Mouse (Mus musculus) limb, embryonic 10.5 days (tissue): ENCODE data around the gene Pde4d. TPM values are rescaled to one million over a fixed set of nuclear protein-coding genes. Genes with fewer than 3 reads are reported as not detected.

Source experiments
- DNase-seq: peaks from one replicate; pipeline ENCODE4 v3.0.0-alpha.2; 2017; ENCODE audit warnings: low spot score
- H3K27ac ChIP-seq: fragments of 300-500 bp; sonication (generic); 2 replicates; pipeline ENCODE4 v1.5.1; 2016; ENCODE audit warnings: mild to moderate bottlenecking
- H3K27me3 ChIP-seq: fragments of 300-500 bp; sonication (generic); 2 replicates; pipeline ENCODE4 v1.6.1; 2016; ENCODE audit warnings: low read depth, mild to moderate bottlenecking; ENCODE audit not compliant: poor library complexity, severe bottlenecking
- H3K36me3 ChIP-seq: fragments of 300-500 bp; sonication (generic); 2 replicates; pipeline ENCODE4 v1.6.1; 2016; ENCODE audit warnings: mild to moderate bottlenecking, moderate library complexity
- H3K4me1 ChIP-seq: fragments of 300-500 bp; sonication (generic); 2 replicates; pipeline ENCODE4 v1.6.1; 2016
- H3K4me3 ChIP-seq: fragments of 300-500 bp; sonication (generic); 2 replicates; pipeline ENCODE4 v1.5.1; 2016; ENCODE audit warnings: mild to moderate bottlenecking, moderate library complexity
- H3K9me3 ChIP-seq: fragments of 300-500 bp; sonication (generic); replicated peaks from 2 replicates; pipeline ENCODE4 v1.6.1; 2016; ENCODE audit warnings: mild to moderate bottlenecking
- WGBS: fragments of 180-500 bp; shearing (Covaris S2); methylation state at CpG from one replicate; pipeline ENCODE4 v1.1.7; 2016; 5-methylcytosine and 5-hydroxymethylcytosine counted together
- polyA plus RNA-seq: library from polyadenylated mRNA; unstranded; fragments of >200 nt; fragmentation: Nextera tagmentation; extraction: Ambion mirVana; gene quantifications from 2 replicates; pipeline ENCODE4 v1.2.1, GENCODE M21; 2016

Pde4d gene
- polyA plus RNA-seq, 1 experiment from 2014 or later, result 24.3 TPM

- H3K36me3 ChIP-seq, result no peaks in the 10 kb centered on the region
- no peak overlapping the region for H3K27ac ChIP-seq
- DNase-seq, result no peak
- no peak overlapping the region for H3K4me3 ChIP-seq
- 92% methylated on average over 3 of the region's 3 CpGs for WGBS
- peaks cover 18% of the 10 kb centered on the region for H3K4me1 ChIP-seq
- no peaks in the 10 kb centered on the region for H3K27me3 ChIP-seq
- no peaks in the 10 kb centered on the region for H3K9me3 ChIP-seq
These were observed 91.7 kb downstream of the Pde4d start for GRCm38 (mm10) chr13:108541488-108541887.

GRCm38 (mm10) chr13:108542342-108542761, 92.6 kb downstream of the Pde4d start:
- no peak for DNase-seq
- H3K4me3 ChIP-seq, result no peak overlapping the region
- WGBS, result 94% methylated on average over 5 of the region's 5 CpGs

GRCm38 (mm10) chr13:108552288-108552687, 102.5 kb downstream of the Pde4d start:
- H3K4me3 ChIP-seq, result no peak overlapping the region
- no peak overlapping the region for H3K27ac ChIP-seq
- no peaks in the 10 kb centered on the region for H3K27me3 ChIP-seq
- no peaks in the 10 kb centered on the region for H3K36me3 ChIP-seq
- H3K9me3 ChIP-seq, result no peaks in the 10 kb centered on the region
- WGBS, result 85% methylated on average over 5 of the region's 5 CpGs
- H3K4me1 ChIP-seq, result 0 out of 2 replicates have a peak, but pooled peaks cover 2% of the 10 kb centered on the region
- no peak for DNase-seq

More at GRCm38 (mm10) chr13:108542342-108542761, 92.6 kb downstream of the Pde4d start:
- Histone ChIP-seq H3K27me3 (no peaks in the 10 kb centered on the region), H3K36me3 (no peaks in the 10 kb centered on the region), H3K9me3 (no peaks in the 10 kb centered on the region), H3K27ac (no peak overlapping the region), H3K4me1 (peaks cover 14% of the 10 kb centered on the region)

- Histone ChIP-seq H3K27me3 (no peaks in the 10 kb centered on the region), H3K4me1 (0 out of 2 replicates have a peak, but pooled peaks cover 2% of the 10 kb centered on the region), H3K9me3 (no peaks in the 10 kb centered on the region), H3K27ac (no peak overlapping the region), H3K4me3 (no peak overlapping the region), H3K36me3 (no peaks in the 10 kb centered on the region)
- WGBS, result 77% methylated on average over 5 of the region's 5 CpGs
- DNase-seq, result no peak
These were observed 103.2 kb downstream of the Pde4d start for GRCm38 (mm10) chr13:108552995-108553394.

GRCm38 (mm10) chr13:108554901-108555300, 105.2 kb downstream of the Pde4d start:
- Histone ChIP-seq H3K27ac (no peak overlapping the region), H3K27me3 (no peaks in the 10 kb centered on the region), H3K4me3 (no peak overlapping the region), H3K4me1 (0 out of 2 replicates have a peak, but pooled peaks cover 2% of the 10 kb centered on the region), H3K36me3 (no peaks in the 10 kb centered on the region), H3K9me3 (no peaks in the 10 kb centered on the region)
- no peak for DNase-seq

GRCm38 (mm10) chr13:108596938-108597337, 147.2 kb downstream of the Pde4d start:
- Histone ChIP-seq H3K36me3 (no peaks in the 10 kb centered on the region), H3K27me3 (no peaks in the 10 kb centered on the region), H3K4me1 (no peaks in the 10 kb centered on the region), H3K4me3 (no peak overlapping the region), H3K9me3 (no peaks in the 10 kb centered on the region), H3K27ac (no peak overlapping the region)
- no peak for DNase-seq
- WGBS, result 71% methylated on average over 3 of the region's 3 CpGs

GRCm38 (mm10) chr13:108598673-108599072, 148.9 kb downstream of the Pde4d start:
- no peaks in the 10 kb centered on the region for H3K9me3 ChIP-seq
- DNase-seq, result no peak
- no peak overlapping the region for H3K27ac ChIP-seq
- H3K4me3 ChIP-seq, result no peak overlapping the region
- H3K36me3 ChIP-seq, result no peaks in the 10 kb centered on the region
- H3K27me3 ChIP-seq, result no peaks in the 10 kb centered on the region
- 76% methylated on average over 3 of the region's 3 CpGs for WGBS
- H3K4me1 ChIP-seq, result peaks cover 4% of the 10 kb centered on the region

- H3K4me3 ChIP-seq, result no peak overlapping the region
- no peaks in the 10 kb centered on the region for H3K9me3 ChIP-seq
- H3K36me3 ChIP-seq, result no peaks in the 10 kb centered on the region
- no peaks in the 10 kb centered on the region for H3K27me3 ChIP-seq
- 83% methylated on average over 6 of the region's 6 CpGs for WGBS
- DNase-seq, result no peak
- H3K27ac ChIP-seq, result no peak overlapping the region
- H3K4me1 ChIP-seq, result peaks cover 9% of the 10 kb centered on the region
These were observed 149.6 kb downstream of the Pde4d start for GRCm38 (mm10) chr13:108599186-108599900.

GRCm38 (mm10) chr13:108601021-108601420, 151.3 kb downstream of the Pde4d start:
- H3K36me3 ChIP-seq, result no peaks in the 10 kb centered on the region
- H3K4me3 ChIP-seq, result no peak overlapping the region
- 95% methylated on average over 2 of the region's 2 CpGs for WGBS
- no peak overlapping the region for H3K27ac ChIP-seq
- peaks cover 16% of the 10 kb centered on the region for H3K4me1 ChIP-seq
- DNase-seq, result no peak
- no peaks in the 10 kb centered on the region for H3K9me3 ChIP-seq
- H3K27me3 ChIP-seq, result no peaks in the 10 kb centered on the region

- DNase-seq, result no peak
- 73% methylated on average over 1 of the region's 1 CpGs for WGBS
- Histone ChIP-seq H3K4me1 (peaks cover 16% of the 10 kb centered on the region), H3K36me3 (no peaks in the 10 kb centered on the region), H3K27ac (peak overlapping the region; percentile 59; the same call in 1 of the 2 replicates), H3K4me3 (no peak overlapping the region), H3K9me3 (no peaks in the 10 kb centered on the region), H3K27me3 (no peaks in the 10 kb centered on the region)
These were observed 153.8 kb downstream of the Pde4d start for GRCm38 (mm10) chr13:108603502-108603901.

GRCm38 (mm10) chr13:108604213-108604612, 154.5 kb downstream of the Pde4d start:
- H3K4me3 ChIP-seq, result no peak overlapping the region
- peaks cover 16% of the 10 kb centered on the region for H3K4me1 ChIP-seq
- H3K36me3 ChIP-seq, result no peaks in the 10 kb centered on the region
- H3K27ac ChIP-seq, result 0 out of 2 replicates have a peak overlapping the region, but pooled peaks have one; percentile 36
- no peaks in the 10 kb centered on the region for H3K27me3 ChIP-seq
- no peak for DNase-seq
- H3K9me3 ChIP-seq, result no peaks in the 10 kb centered on the region

GRCm38 (mm10) chr13:108618207-108618606, 168.5 kb downstream of the Pde4d start:
- no peak for DNase-seq
- no peaks in the 10 kb centered on the region for H3K36me3 ChIP-seq
- H3K27ac ChIP-seq, result no peak overlapping the region
- H3K4me3 ChIP-seq, result no peak overlapping the region
- no peaks in the 10 kb centered on the region for H3K9me3 ChIP-seq
- 77% methylated on average over 1 of the region's 1 CpGs for WGBS
- H3K4me1 ChIP-seq, result no peaks in the 10 kb centered on the region
- H3K27me3 ChIP-seq, result no peaks in the 10 kb centered on the region

- DNase-seq, result no peak
- Histone ChIP-seq H3K9me3 (no peaks in the 10 kb centered on the region), H3K27ac (no peak overlapping the region), H3K4me1 (no peaks in the 10 kb centered on the region), H3K36me3 (no peaks in the 10 kb centered on the region), H3K4me3 (no peak overlapping the region), H3K27me3 (no peaks in the 10 kb centered on the region)
- WGBS, result 69% methylated on average over 4 of the region's 4 CpGs
These were observed 172.9 kb downstream of the Pde4d start for GRCm38 (mm10) chr13:108622681-108623080.

- H3K4me3 ChIP-seq, result no peak overlapping the region
- no peaks in the 10 kb centered on the region for H3K36me3 ChIP-seq
- H3K27ac ChIP-seq, result no peak overlapping the region
- no peaks in the 10 kb centered on the region for H3K27me3 ChIP-seq
- H3K4me1 ChIP-seq, result no peaks in the 10 kb centered on the region
- no peak for DNase-seq
- no peaks in the 10 kb centered on the region for H3K9me3 ChIP-seq
- WGBS, result 92% methylated on average over 3 of the region's 3 CpGs
These were observed 174.2 kb downstream of the Pde4d start for GRCm38 (mm10) chr13:108623929-108624328.
